Mouse (Mus musculus) heart, embryonic 14.5 days (tissue): ENCODE results near the gene Ppfia3. TPM values are rescaled to one million over a fixed set of nuclear protein-coding genes. Genes with fewer than 3 reads are reported as not detected.

Experiments
- ATAC-seq: fragments of 200-750 bp; cut with Nextera tagmentation; 2 replicates; pipeline ENCODE4 v1.8.0; 2017; ENCODE audit warnings: low read depth, moderate TSS enrichment; ENCODE audit not compliant: insufficient number of reproducible peaks, insufficient read depth, low FRiP score
- H3K27ac ChIP-seq, 2 experiments: fragments of 200-500 bp in 1 of 2; fragments of 300-500 bp in 1 of 2; sonication (generic) in 1 of 2; replicated peaks in 1 of 2; 2 replicates each; pipeline ENCODE4 v1.5.1; 2012 to 2014; ENCODE audit warnings: low read depth in 2 of 2, low read length in 2 of 2, control low read depth in 1 of 2, mild to moderate bottlenecking in 1 of 2, mixed read lengths in 1 of 2; ENCODE audit not compliant: control insufficient read depth in 1 of 2, insufficient read depth in 1 of 2
- H3K27me3 ChIP-seq: fragments of 300-500 bp; sonication (generic); 2 replicates; pipeline ENCODE4 v1.6.1; 2014; ENCODE audit warnings: mild to moderate bottlenecking, low read length, control low read depth; ENCODE audit not compliant: control insufficient read depth, insufficient read depth
- H3K36me3 ChIP-seq: fragments of 300-500 bp; sonication (generic); 2 replicates; pipeline ENCODE4 v1.6.1; 2014; ENCODE audit warnings: mild to moderate bottlenecking, control low read depth, low read length, mixed read lengths; ENCODE audit not compliant: control insufficient read depth, insufficient read depth
- H3K4me1 ChIP-seq, 2 experiments: fragments of 200-500 bp in 1 of 2; fragments of 300-500 bp in 1 of 2; sonication (generic) in 1 of 2; 2 replicates each; pipeline ENCODE4 v1.6.1; 2012 to 2014; ENCODE audit warnings: low read length in 2 of 2, control low read depth in 1 of 2, mixed read lengths in 1 of 2; ENCODE audit not compliant: control insufficient read depth in 2 of 2, insufficient read depth in 2 of 2
- H3K4me2 ChIP-seq: fragments of 300-500 bp; sonication (generic); 2 replicates; pipeline ENCODE4 v1.6.1; 2014; ENCODE audit warnings: mild to moderate bottlenecking, low read length
- H3K4me3 ChIP-seq, 2 experiments: fragments of 200-500 bp in 1 of 2; fragments of 300-500 bp in 1 of 2; sonication (generic) in 1 of 2; 2 replicates each; pipeline ENCODE4 v1.5.1; 2012 to 2014; ENCODE audit warnings: low read length in 2 of 2, mild to moderate bottlenecking in 2 of 2, control low read depth in 1 of 2, low read depth in 1 of 2, moderate library complexity in 1 of 2; ENCODE audit not compliant: control insufficient read depth in 1 of 2, insufficient read depth in 1 of 2
- H3K9ac ChIP-seq: fragments of 300-500 bp; sonication (generic); 2 replicates; pipeline ENCODE4 v1.6.1; 2014; ENCODE audit warnings: mild to moderate bottlenecking, low read length
- H3K9me3 ChIP-seq: fragments of 300-500 bp; sonication (generic); 2 replicates; pipeline ENCODE4 v1.6.1; 2016; ENCODE audit warnings: low read length, control low read depth; ENCODE audit not compliant: control insufficient read depth
- WGBS: fragments of 180-500 bp; shearing (Covaris S2); extraction: QIAGEN DNeasy Blood & Tissue Kit; methylation state at CpG from one replicate; pipeline ENCODE4 v1.1.7; 2014; 5-methylcytosine and 5-hydroxymethylcytosine counted together
- polyA plus RNA-seq: library from polyadenylated mRNA; unstranded; fragments of >200 nt; fragmentation: Nextera tagmentation; extraction: Ambion mirVana; gene quantifications from 2 replicates; pipeline ENCODE4 v1.2.1, GENCODE M21; 2014

Ppfia3 gene
- polyA plus RNA-seq, 1 experiment from 2014 or later = 2.7 TPM

DNA sequence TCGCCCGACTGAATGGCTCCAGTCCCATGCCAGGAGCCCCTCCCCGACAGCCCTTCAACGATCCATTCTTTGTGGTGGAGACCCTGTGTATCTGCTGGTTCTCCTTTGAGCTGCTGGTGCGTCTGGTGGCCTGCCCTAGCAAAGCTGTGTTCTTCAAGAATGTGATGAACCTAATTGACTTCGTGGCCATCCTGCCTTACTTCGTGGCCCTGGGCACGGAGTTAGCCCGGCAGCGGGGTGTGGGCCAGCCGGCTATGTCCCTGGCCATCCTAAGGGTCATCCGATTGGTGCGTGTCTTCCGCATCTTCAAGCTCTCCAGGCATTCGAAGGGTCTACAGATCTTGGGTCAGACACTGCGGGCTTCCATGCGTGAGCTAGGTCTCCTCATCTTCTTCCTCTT, 42.1 kb upstream of the Ppfia3 start:
- Histone ChIP-seq H3K9me3 (no peaks in the 10 kb centered on the region), H3K27ac (no peak overlapping the region), H3K36me3 (no peaks in the 10 kb centered on the region), H3K9ac (no peak overlapping the region), H3K4me1 (peaks cover 10 to 23% of the 10 kb centered on the region in 2 experiments), H3K4me2 (no peak overlapping the region), H3K4me3 (no peak overlapping the region), H3K27me3 (peaks cover 66% of the 10 kb centered on the region)
- WGBS = 83% methylated on average over 17 of the region's 17 CpGs
- ATAC-seq = no peak

DNA sequence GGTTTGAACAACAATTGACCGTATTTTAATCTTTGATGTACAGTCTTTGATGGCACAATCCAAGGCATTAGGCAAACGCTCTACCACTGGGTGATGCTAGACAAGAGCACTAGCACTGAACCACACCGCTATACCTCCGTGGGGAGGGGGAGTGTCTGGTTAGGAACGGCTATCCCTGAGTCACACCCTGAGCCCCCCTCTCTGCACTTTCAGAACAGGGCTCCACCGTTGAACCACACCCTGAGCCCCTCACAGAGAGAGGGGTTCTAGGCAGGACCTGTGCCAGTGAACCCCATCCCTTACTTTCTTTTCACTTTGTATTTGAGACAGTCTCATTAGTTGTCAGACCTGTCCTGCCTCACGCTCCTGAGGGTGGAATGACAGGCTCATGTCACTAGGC, 41.5 kb upstream of the Ppfia3 start:
- Histone ChIP-seq H3K27ac (no peak overlapping the region), H3K4me3 (no peak overlapping the region), H3K36me3 (no peaks in the 10 kb centered on the region), H3K4me1 (peaks cover 9 to 17% of the 10 kb centered on the region in 2 experiments), H3K9ac (no peak overlapping the region), H3K9me3 (no peaks in the 10 kb centered on the region), H3K4me2 (no peak overlapping the region), H3K27me3 (peaks cover 60% of the 10 kb centered on the region)
- no peak for ATAC-seq
- 75% methylated on average over 7 of the region's 7 CpGs for WGBS

DNA sequence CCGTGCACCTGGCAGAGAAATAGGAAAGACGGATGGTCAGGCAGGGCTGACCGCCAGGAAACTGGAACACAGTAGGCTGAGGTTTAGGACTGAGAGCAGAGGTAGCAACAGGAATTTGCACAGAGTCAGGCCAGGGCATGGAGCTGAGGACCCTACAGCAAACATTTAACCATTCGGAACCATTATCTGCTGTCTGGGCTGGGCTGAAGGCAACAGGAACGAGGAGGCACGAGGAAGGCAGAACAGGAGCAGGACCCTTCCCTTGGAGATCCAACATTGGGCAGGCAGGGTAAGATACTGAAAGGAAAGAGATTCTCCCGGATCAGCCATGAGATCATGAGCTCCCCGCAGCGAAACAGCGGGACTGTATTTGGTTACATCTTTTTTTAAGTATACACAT, 41.0 kb upstream of the Ppfia3 start:
- H3K4me3 ChIP-seq = no peak overlapping the region
- no peak for ATAC-seq

DNA sequence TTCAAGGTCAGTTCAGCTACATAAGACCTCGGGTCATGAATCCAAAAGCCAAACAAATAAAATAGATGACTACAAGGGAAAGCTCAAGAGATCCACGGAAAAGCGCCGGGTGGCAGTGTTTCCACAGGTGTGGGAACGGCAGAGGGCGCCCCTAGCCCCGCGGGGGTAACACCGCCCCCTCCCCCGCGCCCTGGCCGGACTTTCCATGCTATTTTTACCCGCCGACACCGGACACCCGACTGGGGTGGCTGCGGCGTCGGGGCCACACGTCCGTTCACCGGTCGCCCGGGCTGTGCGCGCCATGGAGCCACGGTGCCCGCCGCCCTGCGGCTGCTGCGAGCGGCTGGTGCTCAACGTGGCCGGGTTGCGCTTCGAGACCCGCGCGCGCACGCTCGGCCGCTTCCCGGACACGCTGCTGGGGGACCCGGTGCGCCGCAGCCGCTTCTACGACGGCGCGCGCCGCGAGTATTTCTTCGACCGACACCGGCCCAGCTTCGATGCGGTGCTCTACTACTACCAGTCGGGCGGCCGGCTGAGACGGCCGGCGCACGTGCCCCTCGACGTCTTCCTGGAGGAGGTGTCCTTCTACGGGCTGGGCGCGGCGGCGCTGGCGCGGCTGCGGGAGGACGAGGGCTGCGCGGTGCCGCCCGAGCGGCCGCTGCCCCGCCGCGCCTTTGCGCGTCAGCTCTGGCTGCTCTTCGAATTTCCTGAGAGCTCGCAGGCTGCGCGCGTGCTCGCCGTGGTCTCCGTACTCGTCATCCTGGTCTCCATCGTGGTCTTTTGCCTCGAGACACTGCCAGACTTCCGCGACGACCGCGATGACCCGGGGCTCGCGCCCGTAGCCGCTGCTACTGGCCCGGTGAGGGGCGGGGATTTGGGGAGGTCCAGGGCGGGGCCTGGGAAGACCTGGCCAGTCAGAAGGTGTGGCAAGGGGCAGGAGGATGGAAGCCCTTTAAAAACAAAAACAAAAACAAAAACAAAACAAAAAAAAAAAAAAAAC, 39.6 kb upstream of the Ppfia3 start:
- Histone ChIP-seq H3K9ac (peak overlapping the region; percentile 57), H3K4me2 (peak overlapping the region; percentile 77), H3K9me3 (no peaks in the 10 kb centered on the region), H3K36me3 (no peaks in the 10 kb centered on the region), H3K27ac (no peak overlapping the region), H3K4me3 (peak overlapping the region; percentile 45 to 55), H3K27me3 (peaks cover 55% of the 10 kb centered on the region), H3K4me1 (peaks cover 5 to 7% of the 10 kb centered on the region in 2 experiments; a peak in 2 of 4 replicates)
- WGBS = under 1% methylated on average over 101 of the region's 114 CpGs
- no peak for ATAC-seq

More for the DNA sequence above, 41.0 kb upstream of the Ppfia3 start:
- H3K9ac ChIP-seq = no peak overlapping the region
- no peaks in the 10 kb centered on the region for H3K9me3 ChIP-seq
- WGBS = 73% methylated on average over 10 of the region's 10 CpGs
- no peak overlapping the region for H3K4me2 ChIP-seq
- H3K27me3 ChIP-seq = peaks cover 59% of the 10 kb centered on the region
- no peak overlapping the region for H3K27ac ChIP-seq
- H3K4me1 ChIP-seq = peaks cover 5 to 12% of the 10 kb centered on the region in 2 experiments; a peak in 3 of 4 replicates
- H3K36me3 ChIP-seq = no peaks in the 10 kb centered on the region

DNA sequence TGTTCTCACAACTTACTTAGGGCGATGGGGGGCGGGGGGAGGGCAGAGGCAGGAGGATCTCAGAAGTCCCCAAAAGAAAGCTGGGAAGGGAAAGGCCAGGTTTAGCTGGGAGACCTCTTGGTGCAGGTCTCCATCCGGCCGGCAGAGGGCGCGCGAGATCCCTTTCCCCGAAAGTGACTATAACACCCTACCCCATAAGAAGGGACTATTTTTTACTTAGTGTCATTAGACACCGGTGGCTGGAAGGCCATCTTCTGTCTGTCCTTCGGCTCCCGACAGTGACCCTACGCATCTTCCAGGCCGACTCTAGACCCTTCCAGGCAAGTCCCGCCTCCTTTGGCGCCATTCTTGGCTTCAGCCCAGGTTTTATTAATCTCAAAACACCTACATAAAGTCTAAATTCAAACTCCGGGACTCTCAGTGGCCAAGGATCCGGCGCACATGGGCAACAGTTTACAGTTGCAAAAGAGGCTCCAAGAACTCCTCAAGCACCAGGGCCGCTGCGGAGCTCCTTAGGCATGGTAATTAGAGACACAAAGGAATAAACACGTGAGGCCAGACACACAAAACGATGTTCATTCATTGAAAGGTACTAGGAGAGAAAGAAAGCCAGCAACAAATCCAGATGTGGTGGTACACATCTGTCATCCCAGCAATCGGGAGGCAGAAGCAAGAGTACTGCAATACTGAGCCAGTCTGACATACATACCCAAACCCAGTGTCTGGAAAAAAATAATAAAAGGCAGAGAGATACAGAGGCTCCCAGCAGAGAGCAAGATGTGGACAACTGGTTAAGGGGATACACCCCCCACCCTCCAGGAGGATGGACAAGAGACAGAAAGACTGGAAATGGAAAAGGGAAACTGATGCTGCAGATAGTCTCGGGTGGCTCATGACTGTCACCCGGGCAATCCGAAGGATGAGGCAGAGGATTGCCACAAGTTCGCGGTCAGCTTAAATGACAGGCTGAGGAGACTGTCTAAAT, 38.6 kb upstream of the Ppfia3 start, which contains the start of gene Kcna7:
Kcna7 (plus strand) TSS at position 563 of the 985 bp plus-strand sequence.
- Histone ChIP-seq H3K27ac (no peak within 1 kb of the TSS), H3K4me2 (peak within 1 kb of the TSS; percentile 77)
- no peak for ATAC-seq

DNA sequence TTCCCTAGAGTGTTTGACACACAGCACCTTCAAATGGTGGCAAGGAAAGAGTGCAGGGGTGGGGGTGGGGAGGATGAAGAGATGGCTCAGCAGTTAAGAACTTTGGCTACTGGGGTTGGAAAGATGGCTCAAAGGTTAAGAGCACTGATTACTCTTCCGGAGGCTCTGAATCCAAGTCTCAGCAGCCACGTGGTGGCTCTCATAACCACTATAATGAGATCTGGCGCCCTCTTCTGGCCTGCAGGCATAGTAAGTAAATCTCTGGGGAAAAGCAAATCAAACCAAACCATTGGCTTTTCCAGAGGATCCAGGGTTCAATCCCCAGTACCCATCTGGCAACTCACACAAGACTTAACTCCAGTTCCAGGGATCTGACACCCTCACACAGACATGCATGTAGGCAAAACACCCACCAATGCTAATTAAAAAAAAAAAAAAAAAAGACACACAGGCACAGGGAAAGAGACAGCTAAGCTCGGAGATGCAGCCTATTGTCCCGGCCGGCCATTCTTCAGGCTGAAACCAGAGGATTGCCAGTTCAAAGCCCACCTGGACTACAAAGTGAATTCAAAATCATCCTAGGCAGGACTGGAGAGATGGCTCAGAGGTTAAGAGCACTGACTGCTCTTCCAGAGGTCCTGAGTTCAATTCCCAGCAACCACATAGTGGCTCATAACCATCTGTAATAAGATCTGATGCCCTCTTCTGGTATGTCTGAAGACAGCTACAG, 36.9 kb upstream of the Ppfia3 start:
- no peaks in the 10 kb centered on the region for H3K9me3 ChIP-seq
- ATAC-seq = no peak

More for the DNA sequence above, 38.6 kb upstream of the Ppfia3 start, which contains the start of gene Kcna7:
- H3K36me3 ChIP-seq = no peaks in the 10 kb centered on the region
- peak within 1 kb of the TSS; percentile 45 to 55 for H3K4me3 ChIP-seq
- WGBS = 13% methylated on average over 28 of the region's 28 CpGs
- H3K27me3 ChIP-seq = peaks cover 46% of the 10 kb centered on the region
- peak within 1 kb of the TSS; percentile 57 for H3K9ac ChIP-seq
- peaks cover 5 to 7% of the 10 kb centered on the region in 2 experiments; a peak in 2 of 4 replicates for H3K4me1 ChIP-seq
- H3K9me3 ChIP-seq = no peaks in the 10 kb centered on the region

More for the DNA sequence above, 36.9 kb upstream of the Ppfia3 start:
- H3K4me1 ChIP-seq = peaks cover 5 to 7% of the 10 kb centered on the region in 2 experiments; a peak in 2 of 4 replicates
- H3K4me2 ChIP-seq = no peak overlapping the region
- no peak overlapping the region for H3K4me3 ChIP-seq
- H3K27me3 ChIP-seq = peaks cover 32% of the 10 kb centered on the region
- WGBS = 43% methylated on average over 6 of the region's 6 CpGs
- no peak overlapping the region for H3K27ac ChIP-seq
- no peaks in the 10 kb centered on the region for H3K36me3 ChIP-seq
- no peak overlapping the region for H3K9ac ChIP-seq
